Mouse (Mus musculus): ENCODE data around the gene Slfn8. TPM values are rescaled to one million over a fixed set of nuclear protein-coding genes. Genes with fewer than 3 reads are reported as not detected.
"Not testable (repeated sequence)": the region's sequence is repeated elsewhere in the genome, so short reads cannot be mapped to it uniquely, and the experiment has no call there.

Slfn8 gene
- total RNA-seq, 2 experiments from 2014 or later = 0.57 to 0.58 TPM

GRCm38 (mm10) chr11:83013356-83013755 is 7.3 kb downstream of the Slfn8 start:
- no peak for DNase-seq (ENCODE audit: low spot score in 2 of 2)

GRCm38 (mm10) chr11:82991469-82992166 is 29.0 kb downstream of the Slfn8 start, which contains the start of gene Slfn9:
Slfn9 (minus strand) TSS chr11:82991830.
- DNase-seq (ENCODE audit: low spot score in 2 of 2) = peak; percentile 6 to 7

- DNase-seq (ENCODE audit: low spot score in 2 of 2) = not testable (repeated sequence)
Measured at GRCm38 (mm10) chr11:82990612-82991385, 29.8 kb downstream of the Slfn8 start.

GRCm38 (mm10) chr11:82989357-82989756 is 31.3 kb downstream of the Slfn8 start:
- no peak for DNase-seq (ENCODE audit: low spot score in 2 of 2)

GRCm38 (mm10) chr11:82987621-82988020 is 33.0 kb downstream of the Slfn8 start:
- no peak for DNase-seq (ENCODE audit: low spot score in 2 of 2)

GRCm38 (mm10) chr11:82983193-82983592 is 37.4 kb downstream of the Slfn8 start:
- no peak for DNase-seq (ENCODE audit: low spot score in 2 of 2)

- DNase-seq (ENCODE audit: low spot score in 2 of 2) = not testable (repeated sequence)
Measured at GRCm38 (mm10) chr11:82982409-82982808, 38.2 kb downstream of the Slfn8 start.

GRCm38 (mm10) chr11:82973916-82974315 is 46.7 kb downstream of the Slfn8 start:
- no peak for DNase-seq (ENCODE audit: low spot score in 2 of 2)

GRCm38 (mm10) chr11:82971590-82971974 is 49.0 kb downstream of the Slfn8 start:
- DNase-seq (ENCODE audit: low spot score in 2 of 2) = no peak

GRCm38 (mm10) chr11:82970712-82971589 is 49.7 kb downstream of the Slfn8 start:
- peak; percentile 24 to 41 for DNase-seq (ENCODE audit: low spot score in 2 of 2)

- no peak for DNase-seq (ENCODE audit: low spot score in 2 of 2)
Measured at GRCm38 (mm10) chr11:82962215-82962614, 58.4 kb downstream of the Slfn8 start.

GRCm38 (mm10) chr11:82961743-82962142 is 58.9 kb downstream of the Slfn8 start:
- no peak for DNase-seq (ENCODE audit: low spot score in 2 of 2)

GRCm38 (mm10) chr11:82959613-82960012 is 61.0 kb downstream of the Slfn8 start:
- peak; percentile 9 to 19 for DNase-seq (ENCODE audit: low spot score in 2 of 2)

GRCm38 (mm10) chr11:82956925-82957324 is 63.7 kb downstream of the Slfn8 start:
- DNase-seq (ENCODE audit: low spot score in 2 of 2) = no peak

GRCm38 (mm10) chr11:82954631-82955030 is 66.0 kb downstream of the Slfn8 start:
- DNase-seq (ENCODE audit: low spot score in 2 of 2) = no peak

GRCm38 (mm10) chr11:82952612-82953542 is 67.7 kb downstream of the Slfn8 start:
- no peak for DNase-seq (ENCODE audit: low spot score in 2 of 2)

Data from layer of hippocampus, postnatal 14 days (tissue).